ENCODE assay signal across 7 mouse cellular contexts in genomic region chr5:104859045-104859961, GRCm38 (mm10). TPM values are rescaled to one million over a fixed set of nuclear protein-coding genes. Genes with fewer than 3 reads are reported as not detected.
DNase-seq lines count a peak whose midpoint lies in the region; ATAC-seq and TF ChIP-seq lines count a peak whose summit lies in the region.
"Not testable (repeated sequence)": the region's sequence is repeated elsewhere in the genome, so short reads cannot be mapped to it uniquely, and the experiment has no call there.

No protein-coding gene starts in this region.

- H3K9ac ChIP-seq in forebrain, embryonic 14.5 days (ENCODE audit: low read length); heart, embryonic 15.5 days; intestine, postnatal 0 days (ENCODE audit: low read depth, low read length); neural tube, embryonic 15.5 days (replicated peaks): not testable (repeated sequence)
- H3K9ac ChIP-seq in liver, adult 2 months (ENCODE audit: low read depth, low read length), result peak overlapping the region; percentile 62; the same call in 1 of the 2 replicates

- not testable (repeated sequence) for H3K4me1 ChIP-seq in forebrain, embryonic 14.5 days (ENCODE audit: control insufficient read depth, insufficient read depth, low read length); heart, embryonic 15.5 days (replicated peaks); intestine, postnatal 0 days (replicated peaks; ENCODE audit: control insufficient read depth, insufficient read depth, low read length); liver, adult 2 months (ENCODE audit: control insufficient read depth, insufficient read depth, low read length); neural tube, embryonic 15.5 days

- TF ChIP-seq POLR2A in liver, adult 2 months (IDR thresholded peaks at IDR 0.05; ENCODE audit: extremely low read depth, insufficient read depth, low read length), result not testable (repeated sequence)

- peak; percentile 71; the same call in 1 of the 2 replicates for ATAC-seq in forebrain, embryonic 14.5 days
- ATAC-seq in heart, embryonic 15.5 days (replicated peaks; ENCODE audit: insufficient number of reproducible peaks, insufficient read depth, low FRiP score, low read depth), result peak; percentile 67
- ATAC-seq in intestine, postnatal 0 days, result peak; percentile 85
- ATAC-seq in megakaryocyte progenitor cell, adult 5-6 weeks (replicated peaks; ENCODE audit: poor library complexity), result peak; percentile 66
- peak; percentile 93 for ATAC-seq in neural tube, embryonic 15.5 days (ENCODE audit: low FRiP score)

- H3K4me2 ChIP-seq in forebrain, embryonic 14.5 days (ENCODE audit: low read length), result not testable (repeated sequence)
- peak overlapping the region; percentile 10; the same call in 1 of the 2 replicates for H3K4me2 ChIP-seq in heart, embryonic 15.5 days
- H3K4me2 ChIP-seq in intestine, postnatal 0 days (replicated peaks; ENCODE audit: low read depth), result peak overlapping the region; percentile 17; the same call in 1 of the 2 replicates
- H3K4me2 ChIP-seq in neural tube, embryonic 15.5 days, result peak overlapping the region; percentile 31

- not testable (repeated sequence) for H3K27me3 ChIP-seq in forebrain, embryonic 14.5 days (replicated peaks; ENCODE audit: control insufficient read depth, insufficient read depth, low read length); heart, embryonic 15.5 days; intestine, postnatal 0 days (replicated peaks; ENCODE audit: control insufficient read depth, insufficient read depth, low read length); liver, adult 2 months (ENCODE audit: control insufficient read depth, insufficient read depth, low read length); neural tube, embryonic 15.5 days (replicated peaks)

- not testable (repeated sequence) for H3K79me2 ChIP-seq in liver, adult 2 months (ENCODE audit: control insufficient read depth, insufficient read depth, low read length)

- 57% methylated on average over 10 of the region's 15 CpGs for WGBS in forebrain, embryonic 14.5 days
- WGBS in heart, embryonic 15.5 days, result 40% methylated on average over 10 of the region's 15 CpGs
- WGBS in intestine, postnatal 0 days, result 44% methylated on average over 10 of the region's 15 CpGs
- WGBS in liver, adult 2 months, result 42% methylated on average over 10 of the region's 15 CpGs
- WGBS in neural tube, embryonic 15.5 days, result 52% methylated on average over 10 of the region's 15 CpGs

- not testable (repeated sequence) for H3K27ac ChIP-seq in forebrain, embryonic 14.5 days (ENCODE audit: low read depth, low read length); heart, embryonic 15.5 days
- H3K27ac ChIP-seq in intestine, postnatal 0 days (ENCODE audit: low read depth, low read length), result peak overlapping the region; percentile 41; the same call in 1 of the 2 replicates
- peak overlapping the region; percentile 73 for H3K27ac ChIP-seq in liver, adult 2 months (replicated peaks; ENCODE audit: insufficient read depth, low read depth, low read length)
- H3K27ac ChIP-seq in neural tube, embryonic 15.5 days (replicated peaks), result peak overlapping the region; percentile 68; the same call in 1 of the 2 replicates

- DNase-seq in c-Kit-positive CD71-positive TER-119-negative erythroid progenitor cells, embryonic 14.5 days (ENCODE audit: low read depth), result peak; percentile 8
- DNase-seq in forebrain, embryonic 14.5 days (ENCODE audit: low spot score), result peak; percentile 2
- DNase-seq in liver, adult 2 months (ENCODE audit: extremely low read depth, low read depth, low spot score), result peak; percentile 59

- not testable (repeated sequence) for H3K36me3 ChIP-seq in forebrain, embryonic 14.5 days (ENCODE audit: control insufficient read depth, insufficient read depth, low read length); heart, embryonic 15.5 days; intestine, postnatal 0 days (ENCODE audit: control insufficient read depth, insufficient read depth); liver, adult 2 months (ENCODE audit: control insufficient read depth, insufficient read depth, low read length); neural tube, embryonic 15.5 days

- not testable (repeated sequence) for H3K9me3 ChIP-seq in forebrain, embryonic 14.5 days (replicated peaks; ENCODE audit: control insufficient read depth, low read length); heart, embryonic 15.5 days (replicated peaks); intestine, postnatal 0 days (ENCODE audit: control insufficient read depth)
- H3K9me3 ChIP-seq in neural tube, embryonic 15.5 days (replicated peaks), result 0 out of 2 replicates have a peak, but pooled peaks cover 22% of the 10 kb centered on the region

- not testable (repeated sequence) for TF ChIP-seq CTCF in intestine, postnatal 0 days (IDR thresholded peaks at IDR 0.05; ENCODE audit: low read depth); liver, adult 2 months (IDR thresholded peaks at IDR 0.05; ENCODE audit: low read depth, low read length)

- H3K4me3 ChIP-seq in forebrain, embryonic 14.5 days (ENCODE audit: low read depth, low read length), result not testable (repeated sequence)
- H3K4me3 ChIP-seq in heart, embryonic 15.5 days, result peak overlapping the region; percentile 43
- peak overlapping the region; percentile 12; the same call in 1 of the 2 replicates for H3K4me3 ChIP-seq in intestine, postnatal 0 days (ENCODE audit: low read depth, low read length)
- peak overlapping the region; percentile 61 for H3K4me3 ChIP-seq in liver, adult 2 months (ENCODE audit: insufficient read depth, low read depth, low read length)
- peak overlapping the region; percentile 35 for H3K4me3 ChIP-seq in neural tube, embryonic 15.5 days (replicated peaks)

RNA-seq across cellular contexts. Expression of gene Zfp951, which starts 0.6 kb away (rescaled TPM):
- 3.4 and 4.9 TPM in 2 replicates for polyA plus RNA-seq in forebrain, embryonic 14.5 days (2014; fragmentation: Nextera tagmentation; extraction: Ambion mirVana)
- polyA plus RNA-seq in heart, embryonic 15.5 days (2015; fragmentation: Nextera tagmentation; extraction: Ambion mirVana), result 1.8 and 2.6 TPM in 2 replicates
- polyA plus RNA-seq in intestine, postnatal 0 days (2015; fragmentation: Nextera tagmentation; extraction: Ambion mirVana), result 1.3 and 1.4 TPM in 2 replicates
- total RNA-seq in liver, adult 2 months (2014; rRNA removed), result 1.9 and 2.0 TPM in 2 replicates
- 0.06 and 0.20 TPM in 2 replicates for polyA plus RNA-seq in liver, adult 2 months (2012; rRNA removed)
- 8.3 and 9.7 TPM in 2 replicates for total RNA-seq in megakaryocyte progenitor cell, adult 5-6 weeks (2015)
- 6.3 and 9.0 TPM in 2 replicates for total RNA-seq in megakaryocyte progenitor cell, adult 5-6 weeks (2017)
- polyA plus RNA-seq in neural tube, embryonic 15.5 days (2015; fragmentation: Nextera tagmentation; extraction: Ambion mirVana), result 4.5 and 5.3 TPM in 2 replicates

Comparison
In these comparisons a context has a peak if more than half of its experiments do, and no peak if none do; other contexts are left out.
1. DNase-seq: peak in every context shown above with its lines; median percentile 59 in liver, adult 2 months; 8 in c-Kit-positive CD71-positive TER-119-negative erythroid progenitor cells, embryonic 14.5 days; 2 in forebrain, embryonic 14.5 days.